Mouse (Mus musculus) forebrain, embryonic 15.5 days (tissue): Measurements from ENCODE around the gene Eno2. TPM values are rescaled to one million over a fixed set of nuclear protein-coding genes. Genes with fewer than 3 reads are reported as not detected.
"Not testable (repeated sequence)": the region's sequence is repeated elsewhere in the genome, so short reads cannot be mapped to it uniquely, and the experiment has no call there.

Source experiments
- ATAC-seq: fragments of 200-750 bp; cut with Nextera tagmentation; replicated peaks from 2 replicates; pipeline ENCODE4 v1.8.0; 2017; ENCODE audit warnings: mild to moderate bottlenecking, moderate TSS enrichment, moderate library complexity
- H3K27ac ChIP-seq: fragments of 300-500 bp; sonication (generic); replicated peaks from 2 replicates; pipeline ENCODE4 v1.5.1; 2015; ENCODE audit warnings: mild to moderate bottlenecking, inconsistent platforms
- H3K27me3 ChIP-seq: fragments of 300-500 bp; sonication (generic); 2 replicates; pipeline ENCODE4 v1.6.1; 2015; ENCODE audit warnings: inconsistent platforms
- H3K36me3 ChIP-seq: fragments of 300-500 bp; sonication (generic); 2 replicates; pipeline ENCODE4 v1.6.1; 2015; ENCODE audit warnings: mild to moderate bottlenecking, inconsistent platforms
- H3K4me1 ChIP-seq: fragments of 300-500 bp; sonication (generic); 2 replicates; pipeline ENCODE4 v1.6.1; 2015; ENCODE audit warnings: inconsistent platforms
- H3K4me2 ChIP-seq: fragments of 300-500 bp; sonication (generic); replicated peaks from 2 replicates; pipeline ENCODE4 v1.6.1; 2015; ENCODE audit warnings: mild to moderate bottlenecking, inconsistent platforms
- H3K4me3 ChIP-seq: fragments of 300-500 bp; sonication (generic); 2 replicates; pipeline ENCODE4 v1.5.1; 2015; ENCODE audit warnings: mild to moderate bottlenecking, inconsistent platforms
- H3K9ac ChIP-seq: fragments of 300-500 bp; sonication (generic); replicated peaks from 2 replicates; pipeline ENCODE4 v1.6.1; 2015; ENCODE audit warnings: mild to moderate bottlenecking, inconsistent platforms
- H3K9me3 ChIP-seq: fragments of 300-500 bp; sonication (generic); 2 replicates; pipeline ENCODE4 v1.6.1; 2016; ENCODE audit warnings: inconsistent platforms
- WGBS: fragments of 180-500 bp; shearing (Covaris S2); methylation state at CpG from one replicate; pipeline ENCODE4 v1.1.7; 2015; ENCODE audit warnings: mixed read lengths; 5-methylcytosine and 5-hydroxymethylcytosine counted together
- polyA plus RNA-seq: library from polyadenylated mRNA; unstranded; fragments of >200 nt; fragmentation: Nextera tagmentation; extraction: Ambion mirVana; gene quantifications from 2 replicates; pipeline ENCODE4 v1.2.1, GENCODE M21; 2015

Eno2 gene
- polyA plus RNA-seq, 1 experiment from 2014 or later: 44.2 TPM

- not testable (repeated sequence) for H3K9me3 ChIP-seq, H3K27me3 ChIP-seq, H3K4me2 ChIP-seq, ATAC-seq, H3K27ac ChIP-seq, H3K4me3 ChIP-seq, H3K36me3 ChIP-seq, H3K9ac ChIP-seq
- H3K4me1 ChIP-seq: peaks cover 62% of the 10 kb centered on the region
- WGBS: 82% methylated on average over 11 of the region's 11 CpGs
Observed at GRCm38 (mm10) chr6:124810566-124811402, 41.3 kb upstream of the Eno2 start.

GRCm38 (mm10) chr6:124809775-124810538 is 40.5 kb upstream of the Eno2 start:
- H3K4me2 ChIP-seq: peak overlapping the region; percentile 95
- H3K9ac ChIP-seq: peak overlapping the region; percentile 49
- H3K9me3 ChIP-seq: no peaks in the 10 kb centered on the region
- peak overlapping the region; percentile 71 for H3K27ac ChIP-seq
- H3K4me3 ChIP-seq: peak overlapping the region; percentile 49
- no peak for ATAC-seq
- WGBS: 42% methylated on average over 14 of the region's 14 CpGs
- H3K4me1 ChIP-seq: peaks cover 66% of the 10 kb centered on the region
- no peaks in the 10 kb centered on the region for H3K36me3 ChIP-seq
- H3K27me3 ChIP-seq: no peaks in the 10 kb centered on the region

- peak overlapping the region; percentile 95 for H3K4me2 ChIP-seq
- no peaks in the 10 kb centered on the region for H3K27me3 ChIP-seq
- peaks cover 58% of the 10 kb centered on the region for H3K4me1 ChIP-seq
- under 1% methylated on average over 35 of the region's 35 CpGs for WGBS
- H3K27ac ChIP-seq: peak overlapping the region; percentile 71
- peak overlapping the region; percentile 49 for H3K9ac ChIP-seq
- H3K4me3 ChIP-seq: peak overlapping the region; percentile 49
- H3K36me3 ChIP-seq: no peaks in the 10 kb centered on the region
- H3K9me3 ChIP-seq: no peaks in the 10 kb centered on the region
- ATAC-seq: 0 out of 2 replicates have a peak, but pooled peaks have one; percentile 0
Observed at GRCm38 (mm10) chr6:124809052-124809774, 39.7 kb upstream of the Eno2 start.

GRCm38 (mm10) chr6:124808358-124809012 is 39.0 kb upstream of the Eno2 start, which contains the start of gene Spsb2:
Gene Spsb2 (plus strand): TSS chr6:124808661.
- peaks cover 57% of the 10 kb centered on the region for H3K4me1 ChIP-seq
- H3K27me3 ChIP-seq: no peaks in the 10 kb centered on the region
- no peaks in the 10 kb centered on the region for H3K9me3 ChIP-seq
- H3K27ac ChIP-seq: peak within 1 kb of the TSS; percentile 71
- peak within 1 kb of the TSS; percentile 49 for H3K4me3 ChIP-seq
- H3K9ac ChIP-seq: peak within 1 kb of the TSS; percentile 49
- peak within 1 kb of the TSS; percentile 95 for H3K4me2 ChIP-seq
- no peak; the same call in 1 of the 2 replicates for ATAC-seq
- H3K36me3 ChIP-seq: no peaks in the 10 kb centered on the region
- WGBS: 3% methylated on average over 29 of the region's 29 CpGs

- H3K4me3 ChIP-seq: peak overlapping the region; percentile 49
- 88% methylated on average over 6 of the region's 6 CpGs for WGBS
- peak overlapping the region; percentile 8; the same call in 1 of the 2 replicates for H3K27ac ChIP-seq
Observed at GRCm38 (mm10) chr6:124807986-124808357, 38.5 kb upstream of the Eno2 start.

GRCm38 (mm10) chr6:124807366-124807765 is 37.9 kb upstream of the Eno2 start:
- no peak overlapping the region for H3K4me2 ChIP-seq
- ATAC-seq: no peak
- H3K27me3 ChIP-seq: no peaks in the 10 kb centered on the region
- WGBS: 92% methylated on average over 4 of the region's 4 CpGs
- H3K4me1 ChIP-seq: peaks cover 47% of the 10 kb centered on the region
- H3K4me3 ChIP-seq: no peak overlapping the region
- H3K9me3 ChIP-seq: no peaks in the 10 kb centered on the region
- H3K36me3 ChIP-seq: no peaks in the 10 kb centered on the region
- no peak overlapping the region for H3K9ac ChIP-seq
- H3K27ac ChIP-seq: no peak overlapping the region

More at GRCm38 (mm10) chr6:124807986-124808357, 38.5 kb upstream of the Eno2 start:
- Histone ChIP-seq H3K9me3 (no peaks in the 10 kb centered on the region), H3K36me3 (no peaks in the 10 kb centered on the region), H3K4me1 (peaks cover 53% of the 10 kb centered on the region), H3K27me3 (no peaks in the 10 kb centered on the region), H3K9ac (0 out of 2 replicates have a peak overlapping the region, but pooled peaks have one; percentile 49), H3K4me2 (peak overlapping the region; percentile 95)
- no peak for ATAC-seq

GRCm38 (mm10) chr6:124806446-124807140 is 37.1 kb upstream of the Eno2 start:
- Histone ChIP-seq H3K36me3 (no peaks in the 10 kb centered on the region), H3K27ac (peak overlapping the region; percentile 87), H3K4me3 (peak overlapping the region; percentile 46; the same call in 1 of the 2 replicates), H3K9ac (no peak overlapping the region), H3K9me3 (no peaks in the 10 kb centered on the region), H3K27me3 (no peaks in the 10 kb centered on the region), H3K4me2 (peak overlapping the region; percentile 76), H3K4me1 (peaks cover 39% of the 10 kb centered on the region)
- no peak for ATAC-seq
- WGBS: 66% methylated on average over 7 of the region's 7 CpGs

GRCm38 (mm10) chr6:124805341-124806321 is 36.2 kb upstream of the Eno2 start:
- Histone ChIP-seq H3K4me2 (peak overlapping the region; percentile 76), H3K9me3 (no peaks in the 10 kb centered on the region), H3K36me3 (no peaks in the 10 kb centered on the region), H3K9ac (peak overlapping the region; percentile 50), H3K4me1 (peaks cover 37% of the 10 kb centered on the region), H3K27ac (peak overlapping the region; percentile 87), H3K27me3 (no peaks in the 10 kb centered on the region), H3K4me3 (peak overlapping the region; percentile 46)
- WGBS: 3% methylated on average over 34 of the region's 34 CpGs
- ATAC-seq: peak; percentile 84

- H3K4me3 ChIP-seq: no peak overlapping the region
- no peaks in the 10 kb centered on the region for H3K27me3 ChIP-seq
- H3K9ac ChIP-seq: no peak overlapping the region
- no peaks in the 10 kb centered on the region for H3K36me3 ChIP-seq
- 88% methylated on average over 3 of the region's 3 CpGs for WGBS
- H3K4me1 ChIP-seq: peaks cover 28% of the 10 kb centered on the region
- ATAC-seq: no peak
- H3K4me2 ChIP-seq: no peak overlapping the region
- no peaks in the 10 kb centered on the region for H3K9me3 ChIP-seq
- H3K27ac ChIP-seq: no peak overlapping the region
Observed at GRCm38 (mm10) chr6:124804341-124804740, 34.9 kb upstream of the Eno2 start.

GRCm38 (mm10) chr6:124803691-124804090 is 34.2 kb upstream of the Eno2 start:
- 93% methylated on average over 4 of the region's 4 CpGs for WGBS

More at GRCm38 (mm10) chr6:124803691-124804090, 34.2 kb upstream of the Eno2 start:
- ATAC-seq, H3K27ac ChIP-seq, H3K27me3 ChIP-seq, H3K36me3 ChIP-seq, H3K9me3 ChIP-seq, H3K4me2 ChIP-seq, H3K9ac ChIP-seq, H3K4me3 ChIP-seq: not testable (repeated sequence)
- H3K4me1 ChIP-seq: peaks cover 23% of the 10 kb centered on the region
